Mouse (Mus musculus) adrenal gland, adult 8-10 months (tissue): ENCODE data around the gene Myl6. TPM values are rescaled to one million over a fixed set of nuclear protein-coding genes. Genes with fewer than 3 reads are reported as not detected.

Experiments
- DNase-seq: peaks from one replicate; pipeline ENCODE4 v3.0.0; 2022
- microRNA-seq, 2 experiments: library from miRNA; unstranded; fragments of <30 nt; microRNA quantifications; one replicate each; pipeline ENCODE4 v1.2.0; 2022
- total RNA-seq, 4 experiments: library from RNA; stranded (reverse); gene quantifications; 2 replicates each; pipeline ENCODE4 v1.2.4; 2022

The Myl6 gene
- total RNA-seq, 4 experiments from 2014 or later = 760 to 841 (median 820) TPM

- DNase-seq = no peak
Measured at GRCm38 (mm10) chr10:128488776-128489175, 5.2 kb downstream of the Myl6 start.

GRCm38 (mm10) chr10:128487861-128488712, 5.9 kb downstream of the Myl6 start:
- DNase-seq = no peak

- DNase-seq = peak; percentile 61
Measured at GRCm38 (mm10) chr10:128486370-128486769, 7.6 kb downstream of the Myl6 start.

- DNase-seq = no peak
Measured at GRCm38 (mm10) chr10:128474366-128474765, 19.6 kb downstream of the Myl6 start.

- no peak for DNase-seq
Measured at GRCm38 (mm10) chr10:128460270-128460630, 33.7 kb downstream of the Myl6 start.

- no peak for DNase-seq
Measured at GRCm38 (mm10) chr10:128459409-128460269, 34.3 kb downstream of the Myl6 start.

GRCm38 (mm10) chr10:128458719-128459408, 35.1 kb downstream of the Myl6 start, which contains the start of gene Smarcc2:
Smarcc2 (plus strand) TSS chr10:128459248.
- peak; percentile 66 for DNase-seq

GRCm38 (mm10) chr10:128458348-128458718, 35.6 kb downstream of the Myl6 start:
- peak; percentile 87 for DNase-seq

- no peak for DNase-seq
Measured at GRCm38 (mm10) chr10:128457676-128458075, 36.3 kb downstream of the Myl6 start.

GRCm38 (mm10) chr10:128455280-128455679, 38.7 kb downstream of the Myl6 start:
- DNase-seq = no peak

GRCm38 (mm10) chr10:128454471-128454870, 39.5 kb downstream of the Myl6 start:
- no peak for DNase-seq

- DNase-seq = no peak
Measured at GRCm38 (mm10) chr10:128451014-128451413, 42.9 kb downstream of the Myl6 start.

GRCm38 (mm10) chr10:128445407-128445806, 48.5 kb downstream of the Myl6 start:
- no peak for DNase-seq

GRCm38 (mm10) chr10:128444354-128444753, 49.6 kb downstream of the Myl6 start:
- no peak for DNase-seq

GRCm38 (mm10) chr10:128442718-128443117, 51.2 kb downstream of the Myl6 start:
- DNase-seq = no peak

- DNase-seq = no peak
Measured at GRCm38 (mm10) chr10:128441324-128442119, 52.4 kb downstream of the Myl6 start.

Small RNAs within 50 kb of the gene (microRNA-seq; reads per million reads assigned to microRNA genes)
- 0 to 0.18 reads per million in 2 experiments for gene Mir6916
- gene Mir8105 = 0.67 to 1.2 reads per million in 2 experiments

Other genes with a start within 250 kb of the Myl6 start
- gene Apon, start 240.0 kb downstream of the Myl6 start, total RNA-seq = under 1 TPM in 1 of 4 experiments, not detected in 3; 0.56 TPM
- 10 to 100 TPM in 2 of 4 experiments, 1 to 10 TPM in 2; 1.6 to 14.7 (median 6.9) TPM for gene Apof, start 225.5 kb downstream of the Myl6 start, total RNA-seq
- gene Stat2, start 223.6 kb downstream of the Myl6 start, total RNA-seq = 10 to 100 TPM; 46.9 to 69.7 (median 57.7) TPM
- gene Il23a, start 195.4 kb downstream of the Myl6 start, total RNA-seq = under 1 TPM in 2 of 4 experiments, not detected in 2; 0.22 to 0.28 TPM
- gene Pan2, start 190.8 kb downstream of the Myl6 start, total RNA-seq = 10 to 100 TPM; 17.5 to 35.4 (median 24.2) TPM
- gene Cnpy2, start 171.7 kb downstream of the Myl6 start, total RNA-seq = 100 to 1,000 TPM; 172 to 202 (median 177) TPM
- gene Cs, start 156.4 kb downstream of the Myl6 start, total RNA-seq = 100 to 1,000 TPM; 197 to 297 (median 255) TPM
- gene Coq10a, start 125.1 kb downstream of the Myl6 start, total RNA-seq = 100 to 1,000 TPM in 2 of 4 experiments, 10 to 100 TPM in 2; 72.2 to 114 (median 86.6) TPM
- gene Ankrd52, start 117.0 kb downstream of the Myl6 start, total RNA-seq = 10 to 100 TPM; 53.7 to 90.5 (median 68.1) TPM
- gene Slc39a5, start 92.9 kb downstream of the Myl6 start, total RNA-seq = under 1 TPM in 2 of 4 experiments, not detected in 2; 0.24 to 0.40 TPM
- 10 to 100 TPM; 76.6 to 93.8 (median 86.8) TPM for gene Nabp2, start 82.7 kb downstream of the Myl6 start, total RNA-seq
- 10 to 100 TPM; 39.1 to 55.4 (median 50.8) TPM for gene Rnf41, start 82.5 kb downstream of the Myl6 start, total RNA-seq
- 100 to 1,000 TPM; 103 to 155 (median 127) TPM for gene Smarcc2, start 34.9 kb downstream of the Myl6 start, total RNA-seq
- gene Myl6b, start 4.5 kb upstream of the Myl6 start, total RNA-seq = 10 to 100 TPM in 2 of 4 experiments, 1 to 10 TPM in 2; 4.8 to 11.6 (median 7.9) TPM
- gene Esyt1, start 31.7 kb upstream of the Myl6 start, total RNA-seq = 10 to 100 TPM; 22.8 to 44.9 (median 33.2) TPM
- gene Zc3h10, start 53.6 kb upstream of the Myl6 start, total RNA-seq = 10 to 100 TPM; 12.9 to 15.0 (median 13.6) TPM
- 1,000 to 10,000 TPM; 2,263 to 2,673 (median 2,524) TPM for gene Rpl41, start 55.2 kb upstream of the Myl6 start, total RNA-seq
- 10 to 100 TPM; 67.4 to 77.6 (median 70.5) TPM for gene Pa2g4, start 71.8 kb upstream of the Myl6 start, total RNA-seq
- 1 to 10 TPM; 2.5 to 5.8 (median 4.6) TPM for gene Erbb3, start 95.5 kb upstream of the Myl6 start, total RNA-seq
- 100 to 1,000 TPM; 401 to 777 (median 537) TPM for gene Rps26, start 132.6 kb upstream of the Myl6 start, total RNA-seq
- 10 to 100 TPM in 1 of 4 experiments, 1 to 10 TPM in 3; 1.6 to 10.8 (median 3.7) TPM for gene Ikzf4, start 151.8 kb upstream of the Myl6 start, total RNA-seq
- 10 to 100 TPM; 28.7 to 35.1 (median 31.4) TPM for gene Suox, start 179.9 kb upstream of the Myl6 start, total RNA-seq
- gene Rab5b, start 202.1 kb upstream of the Myl6 start, total RNA-seq = 100 to 1,000 TPM; 126 to 149 (median 145) TPM
- gene Pmel, start 210.1 kb upstream of the Myl6 start, total RNA-seq = 1 to 10 TPM; 1.1 to 1.7 (median 1.3) TPM
- 10 to 100 TPM; 13.4 to 26.6 (median 19.3) TPM for gene Cdk2, start 210.9 kb upstream of the Myl6 start, total RNA-seq